Mouse (Mus musculus): Measurements from ENCODE around the gene Pitpnm1. TPM values are rescaled to one million over a fixed set of nuclear protein-coding genes. Genes with fewer than 3 reads are reported as not detected.
"Not testable (repeated sequence)": the region's sequence is repeated elsewhere in the genome, so short reads cannot be mapped to it uniquely, and the experiment has no call there.

The Pitpnm1 gene
- total RNA-seq, 2 experiments from 2014 or later = 17.0 to 32.7 TPM

DNA sequence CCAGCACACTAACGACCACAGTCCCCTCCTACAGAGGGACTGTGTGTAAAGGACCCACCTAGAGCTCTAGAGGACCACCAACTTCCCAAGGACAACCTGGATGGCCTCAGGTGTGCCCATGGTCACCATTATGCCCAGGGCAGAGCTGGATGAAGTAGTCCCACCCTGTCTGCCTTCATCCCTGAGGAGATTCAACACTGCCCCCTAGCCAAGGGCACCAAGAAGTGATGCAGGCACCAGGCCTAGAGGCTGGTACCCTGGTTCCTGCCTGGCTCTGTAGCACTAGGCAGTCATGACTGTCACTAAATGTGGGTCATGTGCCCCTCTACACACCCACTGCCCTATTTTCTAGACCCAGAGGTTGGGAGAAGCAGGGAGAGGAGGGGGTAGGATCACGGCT is 32.0 kb downstream of the Pitpnm1 start:
- peak; percentile 53 for ATAC-seq (replicated peaks; ENCODE audit: low FRiP score, poor library complexity, severe bottlenecking)

DNA sequence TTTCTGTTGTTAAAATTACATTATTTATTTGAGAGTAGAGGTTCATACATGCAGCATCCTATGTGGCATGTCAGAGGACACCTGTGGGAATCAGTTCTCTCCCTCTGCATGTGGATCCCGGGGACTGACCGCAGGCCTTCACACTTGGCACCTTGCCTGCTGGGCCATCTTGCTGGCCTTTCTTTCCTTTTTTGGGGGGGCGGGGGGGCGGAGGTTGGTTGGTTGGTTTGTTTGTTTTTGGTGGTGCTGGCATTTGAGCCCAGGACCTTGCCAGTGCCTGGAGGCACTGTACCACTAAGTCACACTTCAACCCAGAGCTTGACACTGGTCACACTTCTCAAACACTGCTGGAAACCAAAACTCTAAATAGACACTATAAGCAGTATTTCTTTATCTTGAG is 34.6 kb downstream of the Pitpnm1 start:
- no peak for ATAC-seq (replicated peaks; ENCODE audit: low FRiP score, poor library complexity, severe bottlenecking)

GRCm38 (mm10) chr19:4135229-4135962 is 35.6 kb downstream of the Pitpnm1 start:
- ATAC-seq (replicated peaks; ENCODE audit: low FRiP score, poor library complexity, severe bottlenecking) = not testable (repeated sequence)

DNA sequence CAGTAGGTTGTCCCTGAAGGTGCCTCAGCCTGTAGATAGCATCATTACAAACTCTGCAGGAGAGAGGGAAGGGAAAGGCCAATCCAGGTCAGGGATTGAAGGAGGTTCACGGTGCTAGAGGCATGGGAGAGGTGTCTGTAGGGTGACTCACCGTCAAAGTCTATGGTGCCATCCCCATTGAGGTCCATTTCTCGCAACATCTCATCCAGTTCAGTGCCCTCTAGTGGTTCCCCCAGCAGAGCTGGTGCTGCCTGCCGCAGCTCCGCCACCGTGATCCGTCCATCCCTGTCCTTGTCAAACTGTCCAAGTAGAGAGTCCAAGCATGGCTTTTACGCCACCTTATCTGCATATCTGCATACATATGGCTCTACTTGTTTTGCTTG is 36.2 kb downstream of the Pitpnm1 start:
- ATAC-seq (replicated peaks; ENCODE audit: low FRiP score, poor library complexity, severe bottlenecking) = peak; percentile 73

DNA sequence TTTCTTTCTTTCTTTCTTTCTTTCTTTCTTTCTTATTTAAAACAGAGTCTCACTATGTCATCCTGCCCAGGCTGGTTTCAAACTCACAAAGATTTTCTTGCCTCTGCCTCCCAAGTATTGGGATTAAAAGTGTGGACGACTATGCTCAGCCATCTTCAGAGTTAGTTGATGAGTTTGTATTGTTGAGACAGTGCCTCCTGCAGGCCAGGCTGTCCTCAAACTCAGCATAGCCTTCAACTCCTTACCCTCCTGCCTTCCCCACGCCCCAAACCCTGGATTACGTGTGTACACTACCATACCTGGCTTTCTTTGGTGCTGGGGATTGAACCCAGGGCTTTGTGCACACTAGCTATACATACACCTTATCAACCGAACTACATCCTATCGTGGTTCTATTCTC is 36.7 kb downstream of the Pitpnm1 start:
- ATAC-seq (replicated peaks; ENCODE audit: low FRiP score, poor library complexity, severe bottlenecking) = peak; percentile 64

GRCm38 (mm10) chr19:4137913-4138312 is 38.1 kb downstream of the Pitpnm1 start:
- no peak for ATAC-seq (replicated peaks; ENCODE audit: low FRiP score, poor library complexity, severe bottlenecking)

DNA sequence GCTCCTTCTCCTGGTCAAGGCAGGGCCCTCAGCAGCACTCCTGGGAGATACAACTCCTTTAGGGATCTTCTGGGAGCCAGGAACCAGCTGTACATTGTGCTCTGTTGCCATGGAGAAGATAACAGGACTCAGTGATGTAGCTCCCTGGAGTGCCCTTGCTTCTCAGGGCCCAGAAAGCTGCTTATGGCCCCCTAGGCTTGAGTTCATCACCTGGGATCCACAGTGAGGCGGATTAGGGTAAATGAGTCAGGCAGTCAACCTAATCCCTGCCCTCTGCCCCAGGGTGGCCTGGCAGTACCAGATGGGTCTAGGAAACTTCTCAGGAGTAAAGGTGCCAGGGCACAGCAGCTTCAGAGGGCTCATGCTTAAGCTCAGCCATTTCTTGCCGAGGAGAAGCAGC is 39.6 kb downstream of the Pitpnm1 start, which contains the start of gene Gpr152:
Gene Gpr152 (plus strand): TSS at position 342 of the 400 bp plus-strand sequence.
- no peak for ATAC-seq (replicated peaks; ENCODE audit: low FRiP score, poor library complexity, severe bottlenecking)

GRCm38 (mm10) chr19:4140147-4140546 is 40.3 kb downstream of the Pitpnm1 start:
- no peak for ATAC-seq (replicated peaks; ENCODE audit: low FRiP score, poor library complexity, severe bottlenecking)

GRCm38 (mm10) chr19:4142416-4143173 is 42.8 kb downstream of the Pitpnm1 start:
- no peak for ATAC-seq (replicated peaks; ENCODE audit: low FRiP score, poor library complexity, severe bottlenecking)

DNA sequence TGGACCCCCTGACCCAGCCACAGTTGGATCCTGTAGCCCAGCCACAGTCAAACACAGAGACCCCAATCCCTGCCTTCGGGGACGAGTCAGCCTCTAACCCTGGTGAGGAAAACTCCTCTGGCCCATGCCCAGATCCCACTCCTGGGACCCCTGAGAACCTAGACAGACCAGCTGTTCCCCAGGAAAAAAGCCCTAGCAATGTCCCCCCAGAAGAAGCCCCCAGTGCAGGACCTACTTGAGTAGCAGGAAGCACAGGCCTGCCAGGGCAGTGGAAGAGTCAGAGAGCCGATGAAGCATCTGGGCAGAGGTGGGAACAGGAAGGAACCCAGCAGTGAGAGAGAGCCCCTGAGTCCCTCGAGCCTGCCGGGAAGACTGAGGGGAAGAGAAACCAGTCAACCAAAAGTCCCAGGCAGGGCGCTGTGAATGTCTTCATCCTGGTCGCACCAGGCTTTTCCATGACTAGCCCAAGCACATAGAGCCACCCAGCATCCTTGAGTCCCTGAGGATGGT is 44.0 kb downstream of the Pitpnm1 start, which contains the start of gene Cabp4:
Gene Cabp4 (minus strand): TSS at position 275 of the 510 bp plus-strand sequence.
- no peak for ATAC-seq (replicated peaks; ENCODE audit: low FRiP score, poor library complexity, severe bottlenecking)

DNA sequence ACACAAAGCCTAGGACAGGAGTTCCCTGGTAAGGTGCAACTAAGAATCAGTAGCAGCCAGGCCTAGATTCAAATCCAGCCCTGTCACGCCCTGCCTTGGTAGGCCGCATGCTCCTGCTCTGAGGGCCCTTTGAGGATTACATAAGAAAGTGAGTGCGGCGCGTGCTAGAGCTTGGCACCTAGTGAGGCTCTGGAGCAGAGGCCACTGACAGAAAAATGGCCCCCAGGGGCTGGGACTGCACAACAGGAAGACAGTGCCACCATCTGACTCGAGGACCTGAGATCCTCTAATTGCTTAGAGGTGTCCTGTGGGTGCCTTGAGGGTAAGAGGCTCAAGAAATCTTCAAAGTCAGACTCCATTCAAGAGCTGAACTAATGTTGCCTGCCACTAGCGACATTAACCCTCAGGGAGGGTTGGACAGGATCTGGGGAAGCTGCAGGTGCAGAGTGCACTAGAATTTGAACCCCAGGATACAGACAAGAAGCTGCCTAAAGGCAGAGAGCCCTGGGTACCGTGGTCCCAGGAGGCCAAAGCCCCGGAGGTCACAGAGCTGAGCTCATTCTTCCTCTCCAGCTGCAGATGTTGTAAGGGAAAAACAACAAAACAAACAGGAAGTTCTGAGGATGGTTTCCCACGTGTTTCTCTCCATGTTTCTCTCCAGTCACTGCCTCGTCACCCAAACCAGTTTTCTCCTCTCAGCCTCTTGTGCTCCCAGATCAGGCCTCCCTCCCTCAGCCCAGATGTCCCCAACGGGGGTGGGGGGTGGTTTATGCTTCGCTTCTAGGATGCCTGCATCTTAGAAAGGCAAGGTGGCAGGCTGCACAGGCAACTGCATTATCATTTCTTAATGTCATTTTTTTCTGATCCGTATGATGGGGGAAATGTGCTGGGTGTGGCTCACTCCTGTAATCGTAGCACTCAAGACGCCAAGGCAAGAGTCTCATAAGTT is 45.0 kb downstream of the Pitpnm1 start:
- ATAC-seq (replicated peaks; ENCODE audit: low FRiP score, poor library complexity, severe bottlenecking) = no peak

DNA sequence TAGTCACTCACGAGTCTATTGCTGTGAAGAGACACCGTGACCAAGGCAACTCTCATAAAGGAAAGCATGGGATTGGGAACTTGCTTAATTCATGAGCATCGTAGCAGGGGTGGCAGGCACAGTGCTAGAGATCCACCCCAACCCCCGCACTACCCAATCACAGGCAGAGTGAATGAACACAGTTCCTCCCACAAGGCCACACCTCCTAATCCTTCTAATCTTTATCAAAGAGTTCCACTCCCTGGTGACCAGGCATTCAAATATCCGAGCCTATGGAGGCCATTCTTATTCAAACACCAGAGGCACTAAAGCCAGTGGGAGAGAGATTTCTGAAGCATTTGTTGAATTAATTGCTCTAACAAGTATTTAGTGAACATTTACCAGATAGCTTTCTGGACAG is 46.1 kb downstream of the Pitpnm1 start:
- ATAC-seq (replicated peaks; ENCODE audit: low FRiP score, poor library complexity, severe bottlenecking) = no peak

DNA sequence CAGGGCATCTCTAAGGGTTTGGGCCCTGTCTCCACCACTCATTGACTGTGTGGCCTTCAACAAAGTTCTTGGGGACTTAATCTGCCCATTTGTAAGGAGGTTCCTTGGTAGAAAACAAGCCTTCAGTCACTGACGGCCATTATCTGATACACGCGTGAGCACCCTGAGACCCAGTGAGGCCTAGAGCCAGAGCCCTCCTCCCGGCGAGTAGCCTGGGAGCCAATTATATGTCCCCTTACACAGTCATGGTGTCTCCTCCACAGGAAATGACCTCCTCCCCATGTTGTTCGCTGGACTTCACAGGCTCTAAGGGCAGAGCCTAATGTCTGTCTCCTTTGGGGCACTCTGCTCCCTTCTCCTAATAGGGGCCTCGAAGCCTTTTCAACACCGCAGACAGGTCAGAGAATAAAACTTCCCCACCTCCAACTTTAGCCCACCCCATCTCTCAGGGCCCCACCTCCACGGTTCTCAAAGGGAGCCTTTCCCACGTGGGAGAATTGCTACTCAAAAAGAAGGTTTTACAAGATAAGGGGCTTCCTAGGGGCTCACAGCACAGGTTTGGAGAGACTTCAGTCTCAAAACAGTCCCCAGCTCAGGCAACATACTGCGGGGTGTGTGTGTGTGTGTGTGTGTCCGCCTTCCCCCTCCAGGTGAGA is 46.7 kb downstream of the Pitpnm1 start:
- ATAC-seq (replicated peaks; ENCODE audit: low FRiP score, poor library complexity, severe bottlenecking) = no peak

- no peak for ATAC-seq (replicated peaks; ENCODE audit: low FRiP score, poor library complexity, severe bottlenecking)
These were observed 47.2 kb downstream of the Pitpnm1 start for GRCm38 (mm10) chr19:4147022-4147405.

GRCm38 (mm10) chr19:4147782-4148490 is 48.1 kb downstream of the Pitpnm1 start:
- peak; percentile 20 for ATAC-seq (replicated peaks; ENCODE audit: low FRiP score, poor library complexity, severe bottlenecking)

DNA sequence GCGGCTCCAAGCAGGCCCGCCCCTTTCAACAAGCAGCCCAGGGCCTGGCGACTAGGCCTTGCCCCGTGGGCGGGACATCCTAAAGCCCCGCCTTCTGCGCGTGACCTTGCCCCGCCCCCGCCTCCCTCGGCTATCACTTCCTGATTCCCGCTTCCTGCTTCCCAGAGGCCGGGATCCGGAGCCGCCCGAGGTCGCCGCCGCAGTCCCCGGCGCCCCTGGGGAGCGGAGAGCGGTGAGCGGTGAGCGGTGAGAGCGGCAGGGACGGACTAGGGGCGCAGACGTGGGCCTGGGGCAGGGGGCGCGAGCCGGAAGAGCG is 48.7 kb downstream of the Pitpnm1 start, which contains the start of gene Coro1b:
Gene Coro1b (plus strand): TSS at position 129 of the 316 bp plus-strand sequence.
- ATAC-seq (replicated peaks; ENCODE audit: low FRiP score, poor library complexity, severe bottlenecking) = peak; percentile 84

DNA sequence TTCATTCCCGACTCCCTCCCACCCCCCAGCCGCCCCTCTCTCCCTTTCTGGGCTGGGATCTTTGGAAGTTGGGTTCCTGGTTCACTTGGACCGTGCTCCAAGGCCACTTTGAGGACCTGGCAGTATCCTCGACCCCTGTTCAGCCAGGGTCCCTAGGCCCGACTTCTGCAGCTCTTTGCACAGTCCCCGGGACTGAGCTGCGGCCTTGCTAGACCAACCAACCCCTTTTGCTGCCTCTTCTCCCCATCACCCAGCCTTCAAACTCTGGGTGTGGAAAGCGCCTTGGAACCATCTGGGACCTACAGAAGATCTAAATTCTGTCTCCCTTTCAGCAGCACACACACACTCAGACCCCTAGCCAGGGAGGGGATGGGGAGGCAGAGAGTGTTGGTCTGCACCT is 49.0 kb downstream of the Pitpnm1 start:
- no peak for ATAC-seq (replicated peaks; ENCODE audit: low FRiP score, poor library complexity, severe bottlenecking)

DNA sequence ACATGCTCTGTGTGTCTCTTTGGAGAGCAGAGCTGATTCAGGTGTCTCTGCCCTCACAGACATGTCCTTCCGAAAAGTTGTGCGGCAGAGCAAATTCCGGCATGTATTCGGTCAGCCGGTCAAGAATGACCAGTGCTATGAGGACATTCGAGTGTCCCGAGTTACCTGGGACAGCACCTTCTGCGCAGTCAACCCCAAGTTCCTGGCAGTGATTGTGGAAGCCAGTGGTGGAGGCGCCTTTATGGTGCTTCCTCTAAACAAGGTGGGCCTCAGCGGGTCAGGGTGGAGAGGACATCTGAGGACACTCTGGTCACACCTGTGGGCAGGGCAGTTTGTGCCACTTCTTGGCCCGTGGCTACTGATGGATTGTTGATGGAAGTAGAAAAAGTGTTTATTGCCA is 49.5 kb downstream of the Pitpnm1 start:
- no peak for ATAC-seq (replicated peaks; ENCODE audit: low FRiP score, poor library complexity, severe bottlenecking)

Data from erythroblast, adult 5-6 weeks (primary cell).